Mouse (Mus musculus): ENCODE measurements at regions not wholly inside any gene's neighbourhood (a gene's known extent, or its start where the extent isn't known, plus 50 kb on each side); places are given as distances from the start of the nearest gene placed in this dataset.

GRCm38 (mm10) chr8:107691251-107691650 lies 103.0 kb upstream of the Psmd7 start:
- peaks cover 4% of the 10 kb centered on the region for H3K4me1 ChIP-seq (ENCODE audit: control insufficient read depth, insufficient read depth, low read length)
- DNase-seq (ENCODE audit: extremely low read depth, low read depth, low spot score) = no peak
- 94% methylated on average over 4 of the region's 4 CpGs for WGBS
- no peaks in the 10 kb centered on the region for H3K36me3 ChIP-seq (ENCODE audit: control insufficient read depth, insufficient read depth, low read length)
- H3K27ac ChIP-seq (replicated peaks; ENCODE audit: insufficient read depth, low read depth, low read length) = no peak overlapping the region
- TF ChIP-seq POLR2A (IDR thresholded peaks at IDR 0.05; ENCODE audit: extremely low read depth, insufficient read depth, low read length) (no peak), CTCF (IDR thresholded peaks at IDR 0.05; ENCODE audit: low read depth, low read length) (no peak)
- H3K4me3 ChIP-seq (ENCODE audit: insufficient read depth, low read depth, low read length) = no peak overlapping the region
- no peak overlapping the region for H3K9ac ChIP-seq (ENCODE audit: low read depth, low read length)
- no peaks in the 10 kb centered on the region for H3K27me3 ChIP-seq (ENCODE audit: control insufficient read depth, insufficient read depth, low read length)
- no peaks in the 10 kb centered on the region for H3K79me2 ChIP-seq (ENCODE audit: control insufficient read depth, insufficient read depth, low read length)

- WGBS = 31% methylated on average over 20 of the region's 20 CpGs
- Histone ChIP-seq H3K79me2 (ENCODE audit: control insufficient read depth, insufficient read depth, low read length) (no peaks in the 10 kb centered on the region), H3K9ac (ENCODE audit: low read depth, low read length) (no peak overlapping the region), H3K27me3 (ENCODE audit: control insufficient read depth, insufficient read depth, low read length) (no peaks in the 10 kb centered on the region), H3K27ac (replicated peaks; ENCODE audit: insufficient read depth, low read depth, low read length) (peak overlapping the region; percentile 52), H3K36me3 (ENCODE audit: control insufficient read depth, insufficient read depth, low read length) (no peaks in the 10 kb centered on the region), H3K4me3 (ENCODE audit: insufficient read depth, low read depth, low read length) (peak overlapping the region; percentile 1), H3K4me1 (ENCODE audit: control insufficient read depth, insufficient read depth, low read length) (peaks cover 9% of the 10 kb centered on the region)
- TF ChIP-seq POLR2A (IDR thresholded peaks at IDR 0.05; ENCODE audit: extremely low read depth, insufficient read depth, low read length) = no peak
- no peak for TF ChIP-seq CTCF (IDR thresholded peaks at IDR 0.05; ENCODE audit: low read depth, low read length)
- DNase-seq (ENCODE audit: extremely low read depth, low read depth, low spot score) = peak; percentile 86
Observed at GRCm38 (mm10) chr8:107696384-107697346, 108.4 kb upstream of the Psmd7 start.

DNA sequence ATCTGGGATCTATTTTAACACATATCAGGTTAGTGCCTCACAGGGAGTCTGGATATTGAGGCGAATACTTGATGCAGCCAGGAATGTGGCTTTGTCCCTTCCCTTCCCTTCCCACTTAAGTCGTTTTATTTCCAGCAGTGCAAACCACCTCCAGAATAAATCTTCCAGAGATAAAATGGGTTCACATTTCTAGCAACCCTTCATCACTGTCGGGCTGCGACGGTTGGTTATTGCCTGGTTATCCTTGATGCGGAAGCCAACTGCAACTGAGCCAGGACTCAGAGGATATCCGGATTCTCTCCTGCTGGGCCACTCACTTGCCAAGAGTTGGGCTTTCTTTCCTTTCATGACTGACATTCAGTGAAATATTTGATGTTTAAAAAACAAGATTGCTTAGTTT lies 111.0 kb upstream of the Psmd7 start:
- DNase-seq (ENCODE audit: extremely low read depth, low read depth, low spot score) = no peak
- no peak for TF ChIP-seq POLR2A (IDR thresholded peaks at IDR 0.05; ENCODE audit: extremely low read depth, insufficient read depth, low read length)
- no peak for TF ChIP-seq CTCF (IDR thresholded peaks at IDR 0.05; ENCODE audit: low read depth, low read length)
- Histone ChIP-seq H3K27me3 (ENCODE audit: control insufficient read depth, insufficient read depth, low read length) (no peaks in the 10 kb centered on the region), H3K4me1 (ENCODE audit: control insufficient read depth, insufficient read depth, low read length) (peaks cover 9% of the 10 kb centered on the region), H3K79me2 (ENCODE audit: control insufficient read depth, insufficient read depth, low read length) (no peaks in the 10 kb centered on the region), H3K27ac (replicated peaks; ENCODE audit: insufficient read depth, low read depth, low read length) (no peak overlapping the region), H3K9ac (ENCODE audit: low read depth, low read length) (no peak overlapping the region), H3K36me3 (ENCODE audit: control insufficient read depth, insufficient read depth, low read length) (no peaks in the 10 kb centered on the region), H3K4me3 (ENCODE audit: insufficient read depth, low read depth, low read length) (no peak overlapping the region)
- WGBS = 70% methylated on average over 7 of the region's 7 CpGs

GRCm38 (mm10) chr8:107699759-107700158 lies 111.5 kb upstream of the Psmd7 start:
- no peak for TF ChIP-seq POLR2A (IDR thresholded peaks at IDR 0.05; ENCODE audit: extremely low read depth, insufficient read depth, low read length)
- no peak for TF ChIP-seq CTCF (IDR thresholded peaks at IDR 0.05; ENCODE audit: low read depth, low read length)
- Histone ChIP-seq H3K9ac (ENCODE audit: low read depth, low read length) (no peak overlapping the region), H3K27ac (replicated peaks; ENCODE audit: insufficient read depth, low read depth, low read length) (no peak overlapping the region), H3K4me3 (ENCODE audit: insufficient read depth, low read depth, low read length) (no peak overlapping the region), H3K79me2 (ENCODE audit: control insufficient read depth, insufficient read depth, low read length) (no peaks in the 10 kb centered on the region), H3K36me3 (ENCODE audit: control insufficient read depth, insufficient read depth, low read length) (no peaks in the 10 kb centered on the region), H3K27me3 (ENCODE audit: control insufficient read depth, insufficient read depth, low read length) (no peaks in the 10 kb centered on the region), H3K4me1 (ENCODE audit: control insufficient read depth, insufficient read depth, low read length) (peaks cover 9% of the 10 kb centered on the region)
- WGBS = 83% methylated on average over 3 of the region's 3 CpGs
- no peak for DNase-seq (ENCODE audit: extremely low read depth, low read depth, low spot score)

GRCm38 (mm10) chr8:107715901-107716300 lies 127.6 kb upstream of the Psmd7 start:
- H3K27me3 ChIP-seq (ENCODE audit: control insufficient read depth, insufficient read depth, low read length) = no peaks in the 10 kb centered on the region
- no peaks in the 10 kb centered on the region for H3K4me1 ChIP-seq (ENCODE audit: control insufficient read depth, insufficient read depth, low read length)
- no peak overlapping the region for H3K4me3 ChIP-seq (ENCODE audit: insufficient read depth, low read depth, low read length)
- no peaks in the 10 kb centered on the region for H3K79me2 ChIP-seq (ENCODE audit: control insufficient read depth, insufficient read depth, low read length)
- H3K9ac ChIP-seq (ENCODE audit: low read depth, low read length) = no peak overlapping the region
- H3K27ac ChIP-seq (replicated peaks; ENCODE audit: insufficient read depth, low read depth, low read length) = no peak overlapping the region
- DNase-seq (ENCODE audit: extremely low read depth, low read depth, low spot score) = no peak
- no peaks in the 10 kb centered on the region for H3K36me3 ChIP-seq (ENCODE audit: control insufficient read depth, insufficient read depth, low read length)
- 92% methylated on average over 10 of the region's 10 CpGs for WGBS
- TF ChIP-seq POLR2A (IDR thresholded peaks at IDR 0.05; ENCODE audit: extremely low read depth, insufficient read depth, low read length) (no peak), CTCF (IDR thresholded peaks at IDR 0.05; ENCODE audit: low read depth, low read length) (no peak)

DNA sequence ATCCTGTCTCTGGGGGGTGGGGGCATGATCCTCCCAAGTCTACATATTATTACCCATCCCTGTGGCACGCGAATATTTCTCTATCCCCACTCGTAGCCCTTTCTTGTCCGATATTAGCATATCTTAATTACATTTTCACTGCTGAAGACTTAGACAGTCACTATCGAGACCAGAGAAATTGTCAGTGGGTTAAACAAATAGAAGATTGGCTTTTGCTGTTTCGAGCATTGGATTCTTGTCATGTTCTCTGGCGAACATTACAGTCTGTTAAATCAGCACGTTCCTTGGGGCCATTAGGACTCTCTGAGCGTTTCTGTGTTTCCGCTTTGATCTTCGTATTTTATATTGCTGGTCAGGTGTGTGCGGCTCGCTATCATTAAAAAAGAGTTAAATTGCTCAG lies 129.6 kb upstream of the Psmd7 start:
- no peaks in the 10 kb centered on the region for H3K36me3 ChIP-seq (ENCODE audit: control insufficient read depth, insufficient read depth, low read length)
- H3K79me2 ChIP-seq (ENCODE audit: control insufficient read depth, insufficient read depth, low read length) = no peaks in the 10 kb centered on the region
- no peaks in the 10 kb centered on the region for H3K27me3 ChIP-seq (ENCODE audit: control insufficient read depth, insufficient read depth, low read length)
- no peak overlapping the region for H3K4me3 ChIP-seq (ENCODE audit: insufficient read depth, low read depth, low read length)
- H3K9ac ChIP-seq (ENCODE audit: low read depth, low read length) = no peak overlapping the region
- no peak overlapping the region for H3K27ac ChIP-seq (replicated peaks; ENCODE audit: insufficient read depth, low read depth, low read length)
- WGBS = 92% methylated on average over 13 of the region's 13 CpGs
- TF ChIP-seq CTCF (IDR thresholded peaks at IDR 0.05; ENCODE audit: low read depth, low read length) (no peak), POLR2A (IDR thresholded peaks at IDR 0.05; ENCODE audit: extremely low read depth, insufficient read depth, low read length) (no peak)
- no peaks in the 10 kb centered on the region for H3K4me1 ChIP-seq (ENCODE audit: control insufficient read depth, insufficient read depth, low read length)
- DNase-seq (ENCODE audit: extremely low read depth, low read depth, low spot score) = no peak
